Mouse (Mus musculus) spleen, postnatal 10 days (tissue): Measurements from ENCODE around the gene H2-Aa.
"Not testable (repeated sequence)": the region's sequence is repeated elsewhere in the genome, so short reads cannot be mapped to it uniquely, and the experiment has no call there.

ENCODE experiments used
- DNase-seq, 2 experiments: peaks; one replicate each; pipeline ENCODE4 v3.0.0; 2021 to 2022; ENCODE audit warnings: low spot score in 2 of 2

Gene H2-Aa

DNA sequence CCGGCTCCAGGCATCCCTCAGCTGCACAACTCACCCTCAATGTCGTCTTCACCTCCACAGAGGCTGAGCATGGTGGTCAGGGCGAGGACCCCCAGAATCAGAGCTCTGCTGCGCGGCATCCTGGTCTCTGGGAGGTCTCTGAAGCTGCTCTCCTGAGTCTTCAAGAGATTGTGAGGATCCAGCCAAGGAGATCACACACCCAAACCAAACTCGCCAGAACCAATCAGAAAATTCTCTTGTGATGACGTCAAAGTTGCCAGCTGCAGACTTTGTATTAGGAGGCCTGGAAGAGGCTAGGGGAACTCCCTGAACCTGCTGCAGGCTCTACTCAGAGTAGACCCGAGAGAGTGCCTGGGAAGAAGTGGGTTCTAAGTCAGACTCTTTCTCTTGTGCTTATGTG is at the start of gene H2-Aa:
H2-Aa (minus strand) TSS at position 176 of the 400 bp plus-strand sequence.
- DNase-seq: peak; percentile 66 to 80

DNA sequence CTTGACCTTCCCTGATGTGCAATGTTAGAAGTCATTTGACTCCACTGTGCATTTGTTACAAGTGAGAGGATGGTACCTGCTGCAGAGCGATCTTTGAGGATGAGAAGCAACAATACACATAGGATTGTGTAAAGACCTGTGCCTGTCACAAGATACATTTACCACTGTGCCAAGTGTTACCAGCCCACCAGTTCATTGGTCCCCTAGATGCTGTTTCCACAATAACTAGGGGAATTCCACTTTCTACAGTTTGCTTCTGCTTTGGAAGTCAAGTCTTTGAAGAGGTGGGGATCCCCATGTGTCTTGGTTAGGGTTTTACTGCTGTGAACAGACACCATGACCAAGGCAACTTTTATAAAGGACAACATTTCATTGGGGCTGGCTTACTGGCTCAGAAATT is 43.6 kb upstream of the H2-Aa start:
- no peak for DNase-seq

DNA sequence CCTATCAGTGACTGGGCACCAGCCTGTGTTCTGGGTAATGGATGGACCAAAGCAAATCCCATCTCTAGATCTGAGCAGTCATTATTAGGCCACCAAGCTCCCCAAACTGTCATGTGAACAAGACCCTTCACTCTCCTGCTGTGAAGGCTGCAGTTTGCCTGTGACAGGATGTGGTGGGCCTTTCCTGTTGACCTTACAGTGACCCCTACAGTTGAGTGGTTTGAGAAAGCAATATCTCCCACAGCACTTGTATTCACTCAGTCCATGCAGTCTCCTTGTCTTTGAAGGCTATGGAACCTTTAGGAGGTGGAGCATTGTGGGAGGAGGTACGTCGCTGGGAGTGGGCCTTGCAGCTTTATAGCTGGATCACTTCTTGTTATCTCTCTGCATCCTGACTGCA is 42.2 kb upstream of the H2-Aa start:
- no peak for DNase-seq

DNA sequence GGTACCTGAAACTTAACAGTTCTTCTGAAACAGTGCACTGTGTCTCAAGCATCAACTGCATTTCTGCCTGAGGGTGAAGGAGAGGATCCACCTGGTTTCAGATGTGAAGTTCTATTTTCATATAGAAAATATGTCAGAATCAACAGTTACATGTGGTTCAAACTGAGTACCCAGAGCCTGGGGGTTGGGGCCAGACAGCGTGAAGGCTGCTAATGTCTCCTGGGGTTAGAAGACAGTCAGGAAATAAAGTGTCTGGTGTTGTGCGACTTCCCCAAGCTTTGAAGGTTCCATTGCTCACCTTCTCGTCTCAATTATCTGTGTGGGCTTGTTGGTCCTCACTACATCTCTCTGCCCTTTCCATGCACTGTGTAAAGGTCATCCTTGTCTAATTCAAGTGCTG is 38.8 kb upstream of the H2-Aa start:
- DNase-seq: no peak

DNA sequence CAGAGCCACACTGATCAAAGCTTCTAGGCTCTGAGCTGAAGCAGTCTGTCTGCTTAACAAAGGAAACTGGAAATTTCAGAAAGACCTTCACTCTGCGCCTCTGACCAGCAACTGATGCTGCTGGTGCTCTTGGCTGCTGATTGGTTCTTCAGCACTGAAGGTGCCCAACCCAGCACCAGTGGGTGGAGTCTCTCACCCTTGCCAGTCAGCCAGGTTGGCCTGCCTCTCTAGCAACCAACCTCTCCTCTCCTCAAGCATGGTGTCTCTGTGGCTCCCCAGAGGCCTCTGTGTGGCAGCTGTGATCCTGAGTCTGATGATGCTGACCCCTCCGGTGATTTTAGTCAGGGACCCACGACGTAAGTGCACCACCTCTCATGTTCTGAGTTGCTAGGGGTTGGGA is 37.8 kb upstream of the H2-Aa start, which contains the start of gene H2-Eb2:
H2-Eb2 (plus strand) TSS at position 230 of the 400 bp plus-strand sequence.
- DNase-seq: peak in 1 of 2 experiments; percentile 75

DNA sequence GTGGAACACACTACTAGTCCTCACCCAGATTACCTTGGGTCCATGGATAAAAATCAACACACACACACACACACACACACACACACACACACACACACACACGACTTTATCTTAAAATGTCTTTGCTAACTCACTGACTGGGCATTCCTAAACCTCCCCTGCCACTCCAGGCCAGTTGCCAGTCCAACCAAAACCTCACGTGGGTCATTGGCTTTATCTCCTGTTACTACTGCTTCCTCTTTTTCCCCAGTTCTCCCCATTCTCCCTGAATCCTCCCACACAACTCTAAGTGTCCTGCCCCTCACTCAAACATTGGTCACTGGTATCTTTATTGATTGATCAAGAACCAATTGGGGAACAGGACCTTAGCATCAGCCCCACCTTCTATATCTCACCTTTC is 29.7 kb upstream of the H2-Aa start:
- no peak for DNase-seq

DNA sequence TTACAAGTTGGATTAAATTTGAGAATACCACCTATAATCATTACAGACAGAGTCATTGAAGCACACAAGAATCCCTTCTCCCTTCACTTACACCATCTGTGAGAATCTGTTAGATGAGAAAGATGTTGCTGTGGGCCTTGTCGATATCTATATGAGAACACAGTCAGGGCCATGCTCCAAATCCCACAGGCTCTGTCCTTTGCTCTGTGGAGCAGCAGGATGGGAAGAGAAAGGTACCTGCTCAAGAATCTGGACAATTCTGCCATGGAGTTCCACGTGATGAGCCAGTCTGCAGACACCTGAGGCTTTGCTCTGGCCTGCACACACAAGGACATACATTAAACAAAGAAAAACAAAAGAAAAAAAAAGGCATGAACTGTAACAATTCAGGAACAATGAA is 29.1 kb upstream of the H2-Aa start:
- no peak for DNase-seq

DNA sequence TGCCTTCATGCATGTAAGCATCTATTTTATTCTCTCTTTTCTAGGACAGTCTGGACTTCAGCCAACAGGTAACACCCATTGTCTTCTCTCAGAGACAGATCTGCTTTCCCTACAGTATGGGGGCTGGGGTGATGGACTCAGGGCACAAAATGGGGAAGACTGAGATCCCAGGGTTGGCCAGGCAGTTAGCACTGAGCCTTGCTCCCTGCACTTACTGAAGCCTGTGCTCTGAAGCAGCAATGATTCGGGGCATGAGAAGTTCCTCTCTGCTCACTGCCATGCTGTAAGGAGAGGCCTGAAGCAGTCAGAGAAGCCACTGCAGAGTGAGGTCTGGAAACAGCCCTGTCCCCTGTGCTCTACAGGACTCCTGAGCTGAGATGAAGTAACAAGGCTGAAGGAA is 27.9 kb upstream of the H2-Aa start:
- no peak for DNase-seq

DNA sequence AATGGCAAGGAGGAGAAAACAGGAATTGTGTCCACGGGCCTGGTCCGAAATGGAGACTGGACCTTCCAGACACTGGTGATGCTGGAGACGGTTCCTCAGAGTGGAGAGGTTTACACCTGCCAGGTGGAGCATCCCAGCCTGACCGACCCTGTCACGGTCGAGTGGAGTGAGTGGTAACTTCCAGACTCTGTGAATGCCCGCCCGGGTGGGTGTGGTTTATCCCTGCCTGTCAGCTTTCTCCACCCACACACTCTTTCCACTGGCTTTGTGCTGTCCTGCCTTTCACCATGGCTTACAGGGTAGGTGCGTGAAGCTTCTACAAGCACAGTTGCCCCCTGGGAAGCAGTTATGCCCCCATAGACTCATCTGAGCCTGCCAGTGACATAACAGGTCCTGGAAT is 26.7 kb upstream of the H2-Aa start:
- no peak for DNase-seq

DNA sequence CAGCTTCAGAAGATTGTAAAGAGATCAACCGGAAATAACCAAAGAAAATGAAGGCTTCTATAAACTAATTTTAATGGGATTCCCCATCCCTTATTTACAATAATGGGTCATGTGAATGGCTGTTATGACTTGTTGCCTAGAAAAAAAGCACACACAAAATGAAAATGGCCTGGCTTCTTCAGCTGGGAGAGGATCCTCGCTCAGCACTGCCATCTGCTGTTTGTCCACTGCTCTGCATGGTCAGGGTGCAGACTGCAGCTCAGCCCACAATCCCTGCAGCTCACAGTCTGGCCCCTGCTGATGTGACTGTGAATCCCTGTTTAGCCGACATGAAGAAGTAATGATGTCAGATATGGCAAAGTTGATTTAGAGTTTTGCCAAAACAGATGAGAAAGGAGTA is 25.8 kb upstream of the H2-Aa start:
- DNase-seq: peak; percentile 59 to 84

DNA sequence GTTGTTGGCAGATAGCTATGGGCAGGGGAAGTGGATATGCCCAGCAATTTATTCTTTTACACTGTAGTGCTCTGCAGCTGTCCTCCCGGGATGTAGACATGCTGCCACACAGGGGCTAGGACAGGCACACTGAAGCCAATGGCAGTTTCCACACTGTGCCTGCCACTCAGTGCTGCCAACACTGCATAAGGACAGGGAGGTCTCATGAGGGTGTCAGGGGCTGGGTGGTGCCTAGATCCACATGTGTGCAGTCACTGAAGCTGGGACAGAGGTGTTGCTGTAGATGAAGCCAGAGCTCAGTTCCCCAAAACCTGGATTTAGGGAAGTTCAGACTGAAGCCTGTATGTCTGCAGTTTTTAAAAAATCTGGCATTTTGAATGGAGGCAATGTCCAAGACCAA is 24.6 kb upstream of the H2-Aa start:
- DNase-seq: no peak

DNA sequence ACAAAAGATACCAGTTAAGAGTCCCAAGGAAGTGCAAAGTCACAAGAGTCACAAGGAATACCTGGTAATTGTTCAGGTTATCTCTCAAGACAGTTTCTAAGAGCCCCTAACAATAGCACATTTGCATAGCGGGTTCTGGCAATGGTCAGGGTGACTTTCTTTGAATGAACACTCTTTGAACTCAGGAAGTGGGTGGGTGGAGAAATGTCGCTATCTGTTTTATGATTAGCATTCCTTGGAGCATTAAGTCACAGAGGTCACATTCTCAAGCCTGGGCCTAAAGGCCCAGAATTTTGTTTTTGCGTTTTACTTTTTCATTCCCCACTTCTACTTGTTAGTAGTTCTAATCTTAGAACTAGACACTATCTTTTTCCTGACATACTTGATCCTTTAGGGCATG is 22.9 kb upstream of the H2-Aa start:
- not testable (repeated sequence) for DNase-seq

DNA sequence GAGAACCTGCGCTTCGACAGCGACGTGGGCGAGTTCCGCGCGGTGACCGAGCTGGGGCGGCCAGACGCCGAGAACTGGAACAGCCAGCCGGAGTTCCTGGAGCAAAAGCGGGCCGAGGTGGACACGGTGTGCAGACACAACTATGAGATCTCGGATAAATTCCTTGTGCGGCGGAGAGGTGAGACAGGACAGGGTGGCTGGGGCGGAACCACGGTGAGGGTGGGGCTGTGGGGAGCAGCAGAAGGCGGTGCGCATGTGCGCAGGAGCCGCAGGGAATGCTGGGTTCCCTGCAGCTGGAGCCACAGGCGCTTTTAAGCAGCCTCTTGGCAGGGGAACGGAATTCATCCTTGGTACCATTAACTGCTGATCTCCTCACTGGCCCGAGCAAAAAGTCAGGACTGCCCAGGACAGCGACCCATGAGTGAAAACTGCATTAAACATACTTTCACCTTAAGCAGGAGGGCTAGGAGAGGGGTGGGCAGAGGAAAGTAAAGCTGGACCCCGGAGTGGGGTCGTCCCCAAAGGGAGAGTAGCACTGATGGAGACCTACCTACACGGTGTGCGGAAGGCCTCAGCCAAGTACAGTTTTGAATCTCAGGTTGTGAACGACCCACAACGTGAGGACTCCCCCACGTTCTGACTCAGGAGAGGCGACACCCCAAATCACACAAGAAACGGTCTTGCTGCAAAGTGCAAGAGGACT is 22.2 kb upstream of the H2-Aa start:
- DNase-seq: peak in 1 of 2 experiments; percentile 60

DNA sequence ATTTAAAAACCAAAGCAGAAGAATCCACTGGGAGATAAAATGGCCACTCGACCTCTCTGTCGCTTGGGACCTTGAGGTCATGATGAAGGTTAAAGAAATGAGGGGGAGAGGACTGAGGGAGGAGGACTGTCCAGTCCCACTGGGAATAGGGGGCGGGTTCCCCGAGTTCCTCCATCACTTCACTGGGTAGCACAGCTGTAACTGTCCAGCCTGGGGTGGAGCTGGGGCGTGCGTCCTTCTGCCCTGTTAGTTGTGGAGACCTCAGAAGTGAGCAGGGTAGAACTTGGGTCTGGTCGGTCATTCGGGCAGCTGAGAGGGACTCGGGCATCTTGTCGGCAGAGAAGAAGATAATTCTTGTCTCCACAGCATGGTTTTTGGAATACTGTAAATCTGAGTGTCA is 21.6 kb upstream of the H2-Aa start:
- no peak for DNase-seq

DNA sequence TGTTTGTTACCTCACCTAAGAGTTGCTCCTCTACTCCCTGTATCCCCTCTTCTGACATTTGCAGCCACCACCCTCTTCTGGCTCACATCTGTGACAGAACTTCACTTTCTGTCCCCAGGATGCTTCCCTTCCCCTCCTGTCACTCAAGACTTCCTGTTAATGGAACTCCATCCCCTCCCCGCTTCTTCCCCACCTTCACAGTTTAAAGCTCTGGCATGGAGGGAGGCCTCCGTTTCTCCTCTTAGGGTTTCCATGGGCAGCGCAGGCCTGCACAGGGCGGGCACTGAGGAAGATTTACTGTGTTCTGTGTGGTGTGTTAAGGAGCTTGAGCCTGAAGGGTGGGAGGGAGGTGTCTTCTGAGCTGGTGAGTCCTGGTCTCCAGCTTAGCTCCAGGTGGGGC is 20.5 kb upstream of the H2-Aa start:
- DNase-seq: no peak

DNA sequence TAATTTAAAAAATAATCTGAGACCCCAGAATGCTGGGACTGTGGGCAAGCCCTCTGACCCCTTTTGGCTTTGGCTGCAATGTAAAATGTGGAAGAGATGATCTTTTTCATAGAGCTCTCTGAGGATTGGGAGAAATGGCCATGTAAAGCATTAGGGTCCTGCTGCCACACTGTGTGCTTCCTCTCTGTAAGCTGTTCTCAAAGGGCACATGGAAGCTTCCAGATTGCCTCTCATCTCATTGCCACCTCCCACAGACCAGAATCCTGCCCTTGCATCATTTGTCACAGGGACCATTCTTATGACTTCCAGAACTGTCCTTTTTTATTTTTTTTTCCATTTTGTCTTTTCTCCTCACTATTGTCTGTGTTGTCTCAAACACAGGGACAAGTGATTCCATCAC is 19.6 kb upstream of the H2-Aa start:
- no peak for DNase-seq

DNA sequence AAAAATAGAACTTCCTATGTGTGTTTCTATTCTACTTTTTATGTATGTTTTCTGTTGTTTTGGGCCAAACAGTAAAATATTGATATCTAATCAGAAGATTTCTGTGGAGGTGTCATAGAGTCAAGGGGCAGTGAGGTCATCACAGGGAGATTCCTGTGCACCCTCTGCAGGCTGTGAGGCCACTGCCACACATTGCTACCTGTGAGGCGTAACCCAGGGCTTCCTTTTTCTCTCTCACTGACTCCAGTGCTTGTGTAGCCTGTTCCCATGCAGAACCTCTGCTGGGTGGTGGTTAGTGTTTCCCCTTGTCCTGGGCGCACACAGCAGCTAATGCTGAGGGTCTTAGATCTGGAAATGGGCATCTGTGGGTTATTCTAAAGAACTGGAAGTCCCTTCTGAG is 18.8 kb upstream of the H2-Aa start:
- DNase-seq: no peak

DNA sequence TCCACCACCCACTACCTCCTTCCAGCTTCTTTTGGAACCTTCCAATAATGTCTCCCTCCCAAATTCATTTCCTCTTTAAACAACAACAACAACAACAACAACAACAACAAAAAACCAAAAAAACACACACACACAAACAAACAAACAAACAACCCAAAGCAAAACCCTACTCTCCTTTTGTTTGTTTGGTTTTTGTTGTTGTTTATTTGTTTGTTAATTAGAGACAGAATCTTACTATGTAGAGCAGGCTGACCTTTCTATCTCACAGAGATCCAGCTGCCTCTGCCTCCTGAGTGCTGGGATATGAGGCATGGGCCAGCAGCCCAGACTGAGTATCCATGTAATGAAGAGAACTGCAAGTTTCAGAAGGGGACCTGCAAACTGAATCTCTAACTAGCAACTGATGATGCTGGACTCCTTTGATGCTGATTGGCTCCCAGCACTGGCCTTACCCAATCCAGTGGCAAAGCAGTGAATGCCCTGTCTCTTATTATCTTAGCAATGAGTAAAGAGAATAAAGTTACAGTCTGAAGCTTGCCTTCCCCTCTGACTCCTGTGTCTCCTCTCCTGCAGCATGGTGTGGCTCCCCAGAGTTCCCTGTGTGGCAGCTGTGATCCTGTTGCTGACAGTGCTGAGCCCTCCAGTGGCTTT is 17.9 kb upstream of the H2-Aa start, which contains the start of gene H2-Eb1:
H2-Eb1 (plus strand) TSS at position 488 of the 651 bp plus-strand sequence.
- DNase-seq: peak; percentile 75 to 84

DNA sequence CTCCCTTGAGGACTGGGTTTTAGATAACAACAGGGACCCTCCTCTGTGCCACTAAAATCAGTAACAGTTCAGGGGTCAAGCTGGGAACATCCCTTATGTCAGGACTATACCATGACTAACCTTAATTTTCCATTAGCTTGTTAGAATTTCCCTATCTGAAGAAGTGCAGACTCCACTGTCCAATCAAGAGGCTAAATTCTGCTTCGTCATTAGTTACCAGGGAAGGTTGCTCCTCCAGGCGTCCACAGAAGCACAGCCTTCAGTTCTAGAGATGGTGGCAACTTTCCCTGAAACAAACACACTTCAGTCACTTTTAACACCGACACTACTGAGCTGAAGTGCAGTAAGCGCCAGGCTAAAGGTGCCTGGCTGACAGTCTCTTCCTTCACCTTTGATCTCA is 17.1 kb upstream of the H2-Aa start:
- DNase-seq: peak in 1 of 2 experiments; percentile 66

DNA sequence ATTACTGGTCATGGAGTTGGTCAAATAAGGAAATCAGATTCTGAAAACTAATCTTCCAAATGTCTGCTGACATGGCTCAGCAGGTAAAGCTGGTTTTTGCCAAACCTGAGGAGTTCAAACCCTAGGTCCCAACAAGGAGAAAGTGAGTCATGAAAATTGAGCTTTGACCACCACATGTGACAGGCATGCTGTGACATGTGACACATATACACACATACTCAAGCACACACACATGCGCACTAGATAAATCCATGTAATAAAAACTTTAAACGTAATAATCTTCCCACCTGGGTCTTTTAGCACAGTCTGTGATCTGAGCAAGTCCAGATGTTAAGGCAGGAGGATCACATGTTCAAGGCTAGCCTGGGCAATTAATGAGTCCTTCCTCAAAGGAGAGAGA is 16.2 kb upstream of the H2-Aa start:
- no peak for DNase-seq

DNA sequence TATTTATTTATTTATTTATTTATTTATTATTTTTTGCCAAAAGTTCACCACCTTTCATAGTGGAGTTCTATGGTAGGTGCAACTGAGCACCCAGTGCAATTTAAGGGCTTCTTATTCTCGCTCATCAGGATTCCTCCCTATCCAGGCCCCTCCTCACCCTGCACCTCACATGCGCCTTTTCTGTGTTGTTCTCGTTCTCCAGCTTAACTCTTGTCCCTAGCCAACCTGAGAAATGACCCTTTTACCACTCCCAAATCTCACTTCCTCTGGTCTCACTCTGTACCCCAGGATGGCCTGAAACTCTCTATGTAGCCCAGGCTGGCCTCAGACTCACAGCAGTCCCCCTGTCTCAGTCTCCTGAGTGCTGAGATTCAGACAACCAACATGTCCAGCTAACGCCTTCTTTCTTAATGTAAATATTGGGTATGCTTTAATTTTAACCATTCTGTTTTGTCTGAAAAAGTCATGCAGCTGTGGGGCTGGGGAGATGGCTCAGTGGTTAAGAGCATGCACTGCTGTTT is 14.1 kb upstream of the H2-Aa start:
- DNase-seq: no peak

DNA sequence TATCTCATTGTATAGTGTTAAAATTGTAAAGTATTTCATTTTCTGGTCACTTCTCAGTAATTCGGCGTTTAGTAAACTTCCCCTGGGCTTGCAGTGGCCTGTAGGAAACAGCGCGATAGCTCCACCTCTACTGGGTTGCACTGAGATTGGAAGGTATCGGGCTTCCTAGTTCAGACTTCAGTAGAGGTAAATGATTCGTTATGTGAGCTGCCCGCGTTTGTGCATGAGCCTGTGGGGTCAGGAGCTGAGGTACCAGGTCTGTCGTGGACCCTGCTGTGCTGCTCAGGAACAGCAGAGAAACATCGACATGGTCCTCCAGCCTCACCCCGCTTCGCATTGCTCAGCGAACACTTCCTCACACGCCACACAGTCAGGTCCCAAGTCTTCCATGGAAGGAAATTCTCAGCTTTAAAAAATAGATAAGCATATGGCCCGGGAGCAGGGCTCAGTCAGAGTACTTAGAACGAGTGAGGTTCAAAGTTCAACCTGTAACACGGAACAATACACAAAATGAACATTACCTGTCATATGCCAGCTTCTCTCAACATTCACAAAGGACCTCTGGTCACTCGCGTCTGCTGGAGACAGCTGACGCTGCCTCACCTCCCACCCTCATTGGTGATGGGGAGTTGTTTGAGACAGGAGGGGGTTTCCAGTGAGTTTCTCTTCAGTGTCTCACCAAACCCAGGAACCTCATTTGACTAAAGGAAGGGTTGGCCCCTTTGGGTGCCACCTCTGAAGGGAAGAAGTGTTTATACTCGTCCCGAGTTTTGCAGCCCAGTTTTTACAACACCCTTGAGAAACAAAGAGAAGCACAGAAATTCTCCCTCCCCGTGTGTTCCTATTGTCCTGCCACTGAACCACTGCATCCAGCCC is 13.3 kb upstream of the H2-Aa start:
- DNase-seq: peak in 1 of 2 experiments; percentile 76
